Mouse (Mus musculus): Measurements from ENCODE around the gene Atp13a3. TPM values are rescaled to one million over a fixed set of nuclear protein-coding genes. Genes with fewer than 3 reads are reported as not detected.

Atp13a3 gene
- total and polyA plus RNA-seq, 2 experiments from 2014 or later: 6.1 to 35.0 TPM

- Histone ChIP-seq H3K36me3 (ENCODE audit: insufficient read depth) (no peaks in the 10 kb centered on the region), H3K4me2 (ENCODE audit: low read depth) (no peak within 1 kb of the TSS), H3K4me3 (ENCODE audit: low read depth, low read length) (no peak within 1 kb of the TSS), H3K4me1 (ENCODE audit: insufficient read depth) (no peaks in the 10 kb centered on the region; the same call in 1 of the 2 replicates), H3K27ac (ENCODE audit: low read depth, low read length) (no peak within 1 kb of the TSS), H3K9me3 (ENCODE audit: low read length) (no peaks in the 10 kb centered on the region), H3K9ac (no peak within 1 kb of the TSS), H3K27me3 (ENCODE audit: insufficient read depth, low read length) (no peaks in the 10 kb centered on the region)
- WGBS: 79% methylated on average over 5 of the region's 5 CpGs
- ATAC-seq (no peak), DNase-seq (no peak)
- no peak for TF ChIP-seq CTCF (IDR thresholded peaks at IDR 0.05; ENCODE audit: low read depth)
Measured at GRCm38 (mm10) chr16:30267359-30267758, 138.4 kb downstream of the Atp13a3 start, which contains the start of gene Cpn2. TSS of gene Cpn2 (minus strand) at chr16:30267499.

GRCm38 (mm10) chr16:30266561-30266960 lies 139.2 kb downstream of the Atp13a3 start:
- Histone ChIP-seq H3K36me3 (ENCODE audit: insufficient read depth) (no peaks in the 10 kb centered on the region), H3K27me3 (ENCODE audit: insufficient read depth, low read length) (no peaks in the 10 kb centered on the region), H3K4me2 (ENCODE audit: low read depth) (no peak overlapping the region), H3K27ac (ENCODE audit: low read depth, low read length) (no peak overlapping the region), H3K9me3 (ENCODE audit: low read length) (no peaks in the 10 kb centered on the region), H3K4me3 (ENCODE audit: low read depth, low read length) (no peak overlapping the region), H3K4me1 (ENCODE audit: insufficient read depth) (no peaks in the 10 kb centered on the region; the same call in 1 of the 2 replicates), H3K9ac (no peak overlapping the region)
- WGBS: 84% methylated on average over 5 of the region's 5 CpGs
- ATAC-seq: no peak
- DNase-seq: no peak
- TF ChIP-seq CTCF (IDR thresholded peaks at IDR 0.05; ENCODE audit: low read depth): no peak

GRCm38 (mm10) chr16:30265611-30266010 lies 140.2 kb downstream of the Atp13a3 start:
- Histone ChIP-seq H3K9me3 (ENCODE audit: low read length) (no peaks in the 10 kb centered on the region), H3K9ac (no peak overlapping the region), H3K4me3 (ENCODE audit: low read depth, low read length) (no peak overlapping the region), H3K27me3 (ENCODE audit: insufficient read depth, low read length) (no peaks in the 10 kb centered on the region), H3K4me2 (ENCODE audit: low read depth) (no peak overlapping the region), H3K4me1 (ENCODE audit: insufficient read depth) (no peaks in the 10 kb centered on the region), H3K27ac (ENCODE audit: low read depth, low read length) (no peak overlapping the region), H3K36me3 (ENCODE audit: insufficient read depth) (no peaks in the 10 kb centered on the region)
- ATAC-seq: no peak
- WGBS: 85% methylated on average over 4 of the region's 4 CpGs
- no peak for DNase-seq
- no peak for TF ChIP-seq CTCF (IDR thresholded peaks at IDR 0.05; ENCODE audit: low read depth)

GRCm38 (mm10) chr16:30263156-30263555 lies 142.6 kb downstream of the Atp13a3 start:
- no peak overlapping the region for H3K4me3 ChIP-seq (ENCODE audit: low read depth, low read length)
- ATAC-seq (no peak), DNase-seq (no peak)
- no peak overlapping the region for H3K4me2 ChIP-seq (ENCODE audit: low read depth)
- no peak overlapping the region for H3K27ac ChIP-seq (ENCODE audit: low read depth, low read length)
- H3K9me3 ChIP-seq (ENCODE audit: low read length): no peaks in the 10 kb centered on the region
- no peak for TF ChIP-seq CTCF (IDR thresholded peaks at IDR 0.05; ENCODE audit: low read depth)
- 67% methylated on average over 4 of the region's 4 CpGs for WGBS
- no peak overlapping the region for H3K9ac ChIP-seq
- H3K27me3 ChIP-seq (ENCODE audit: insufficient read depth, low read length): no peaks in the 10 kb centered on the region
- H3K4me1 ChIP-seq (ENCODE audit: insufficient read depth): no peaks in the 10 kb centered on the region
- H3K36me3 ChIP-seq (ENCODE audit: insufficient read depth): no peaks in the 10 kb centered on the region

- H3K9me3 ChIP-seq (ENCODE audit: low read length): no peaks in the 10 kb centered on the region
- no peak overlapping the region for H3K27ac ChIP-seq (ENCODE audit: low read depth, low read length)
- peak; percentile 84 for DNase-seq
- H3K4me1 ChIP-seq (ENCODE audit: insufficient read depth): no peaks in the 10 kb centered on the region
- WGBS: 2% methylated on average over 2 of the region's 2 CpGs
- TF ChIP-seq CTCF (IDR thresholded peaks at IDR 0.05; ENCODE audit: low read depth): peak; percentile 84
- H3K4me2 ChIP-seq (ENCODE audit: low read depth): no peak overlapping the region
- H3K36me3 ChIP-seq (ENCODE audit: insufficient read depth): no peaks in the 10 kb centered on the region
- H3K9ac ChIP-seq: no peak overlapping the region
- H3K4me3 ChIP-seq (ENCODE audit: low read depth, low read length): no peak overlapping the region
- H3K27me3 ChIP-seq (ENCODE audit: insufficient read depth, low read length): no peaks in the 10 kb centered on the region
- peak; percentile 27 for ATAC-seq
Measured at GRCm38 (mm10) chr16:30262664-30263063, 143.1 kb downstream of the Atp13a3 start.

Other genes with a start within 250 kb of the Atp13a3 start
- gene Cpn2, start 138.5 kb downstream of the Atp13a3 start, total RNA-seq (2014; rRNA removed): not detected in 2 replicates
- not detected in 2 replicates for gene Cpn2, start 138.5 kb downstream of the Atp13a3 start, polyA plus RNA-seq (2015; fragmentation: Nextera tagmentation; extraction: Ambion mirVana)
- gene Lrrc15, start 122.7 kb downstream of the Atp13a3 start, total RNA-seq (2014; rRNA removed): 0.15 and 0.48 TPM in 2 replicates
- gene Lrrc15, start 122.7 kb downstream of the Atp13a3 start, polyA plus RNA-seq (2015; fragmentation: Nextera tagmentation; extraction: Ambion mirVana): 0.04 and 0.12 TPM in 2 replicates
- 0.24 and 0.54 TPM in 2 replicates for gene Gp5, start 95.2 kb downstream of the Atp13a3 start, total RNA-seq (2014; rRNA removed)
- gene Gp5, start 95.2 kb downstream of the Atp13a3 start, polyA plus RNA-seq (2015; fragmentation: Nextera tagmentation; extraction: Ambion mirVana): 0.43 and 0.82 TPM in 2 replicates
- 107 and 113 TPM in 2 replicates for gene Tmem44, start 144.9 kb upstream of the Atp13a3 start, total RNA-seq (2014; rRNA removed)
- 66.1 and 66.6 TPM in 2 replicates for gene Tmem44, start 144.9 kb upstream of the Atp13a3 start, polyA plus RNA-seq (2015; fragmentation: Nextera tagmentation; extraction: Ambion mirVana)
- 20.4 and 27.7 TPM in 2 replicates for gene Lsg1, start 181.6 kb upstream of the Atp13a3 start, total RNA-seq (2014; rRNA removed)
- 40.8 and 41.4 TPM in 2 replicates for gene Lsg1, start 181.6 kb upstream of the Atp13a3 start, polyA plus RNA-seq (2015; fragmentation: Nextera tagmentation; extraction: Ambion mirVana)
- 12.3 and 17.4 TPM in 2 replicates for gene Fam43a, start 193.7 kb upstream of the Atp13a3 start, total RNA-seq (2014; rRNA removed)
- 10.0 and 10.5 TPM in 2 replicates for gene Fam43a, start 193.7 kb upstream of the Atp13a3 start, polyA plus RNA-seq (2015; fragmentation: Nextera tagmentation; extraction: Ambion mirVana)

Measured in forebrain, postnatal 0 days (tissue).